Mouse (Mus musculus): ENCODE measurements at regions not wholly inside any gene's neighbourhood (a gene's known extent, or its start where the extent isn't known, plus 50 kb on each side); places are given as distances from the start of the nearest gene placed in this dataset.

GRCm38 (mm10) chr6:31640745-31641144 is 77.0 kb upstream of the Podxl start:
- H3K4me1 ChIP-seq (replicated peaks) = 0 out of 2 replicates have a peak, but pooled peaks cover 5% of the 10 kb centered on the region
- 45% methylated on average over 2 of the region's 2 CpGs for WGBS
- no peak overlapping the region for H3K27ac ChIP-seq
- H3K27me3 ChIP-seq = peaks cover 10% of the 10 kb centered on the region; the same call in 1 of the 2 replicates
- no peak overlapping the region for H3K9ac ChIP-seq (replicated peaks)
- H3K4me2 ChIP-seq (replicated peaks) = no peak overlapping the region
- H3K36me3 ChIP-seq = no peaks in the 10 kb centered on the region
- H3K9me3 ChIP-seq = no peaks in the 10 kb centered on the region
- no peak overlapping the region for H3K4me3 ChIP-seq (replicated peaks)
- no peak for ATAC-seq

- 16% methylated on average over 2 of the region's 2 CpGs for WGBS
- no peak overlapping the region for H3K27ac ChIP-seq
- 0 out of 2 replicates have a peak, but pooled peaks cover 5% of the 10 kb centered on the region for H3K4me1 ChIP-seq (replicated peaks)
- no peak overlapping the region for H3K9ac ChIP-seq (replicated peaks)
- peak; percentile 71 for ATAC-seq
- H3K27me3 ChIP-seq = peaks cover 10% of the 10 kb centered on the region; the same call in 1 of the 2 replicates
- no peak overlapping the region for H3K4me2 ChIP-seq (replicated peaks)
- no peaks in the 10 kb centered on the region for H3K36me3 ChIP-seq
- no peaks in the 10 kb centered on the region for H3K9me3 ChIP-seq
- no peak overlapping the region for H3K4me3 ChIP-seq (replicated peaks)
Measured at GRCm38 (mm10) chr6:31639460-31639859, 75.7 kb upstream of the Podxl start.

- peak overlapping the region; percentile 27 for H3K4me2 ChIP-seq (replicated peaks)
- H3K9ac ChIP-seq (replicated peaks) = no peak overlapping the region
- 30% methylated on average over 13 of the region's 13 CpGs for WGBS
- 0 out of 2 replicates have a peak, but pooled peaks cover 5% of the 10 kb centered on the region for H3K4me1 ChIP-seq (replicated peaks)
- H3K36me3 ChIP-seq = no peaks in the 10 kb centered on the region
- H3K27ac ChIP-seq = no peak overlapping the region
- peaks cover 10% of the 10 kb centered on the region; the same call in 1 of the 2 replicates for H3K27me3 ChIP-seq
- peak; percentile 21; the same call in 1 of the 2 replicates for ATAC-seq
- H3K9me3 ChIP-seq = no peaks in the 10 kb centered on the region
- no peak overlapping the region for H3K4me3 ChIP-seq (replicated peaks)
Measured at GRCm38 (mm10) chr6:31638434-31639220, 74.8 kb upstream of the Podxl start.

GRCm38 (mm10) chr6:31637371-31638052 is 73.7 kb upstream of the Podxl start:
- 0 out of 2 replicates have a peak, but pooled peaks cover 5% of the 10 kb centered on the region for H3K4me1 ChIP-seq (replicated peaks)
- no peaks in the 10 kb centered on the region for H3K9me3 ChIP-seq
- H3K4me2 ChIP-seq (replicated peaks) = 0 out of 2 replicates have a peak overlapping the region, but pooled peaks have one; percentile 27
- 0 out of 2 replicates have a peak, but pooled peaks have one; percentile 19 for ATAC-seq
- WGBS = 20% methylated on average over 16 of the region's 16 CpGs
- no peaks in the 10 kb centered on the region for H3K36me3 ChIP-seq
- no peak overlapping the region for H3K27ac ChIP-seq
- no peak overlapping the region for H3K9ac ChIP-seq (replicated peaks)
- no peak overlapping the region for H3K4me3 ChIP-seq (replicated peaks)
- H3K27me3 ChIP-seq = peaks cover 10% of the 10 kb centered on the region; the same call in 1 of the 2 replicates

- ATAC-seq = no peak
- Histone ChIP-seq H3K9ac (replicated peaks) (no peak overlapping the region), H3K27me3 (peaks cover 10% of the 10 kb centered on the region; the same call in 1 of the 2 replicates), H3K4me2 (replicated peaks) (no peak overlapping the region), H3K36me3 (no peaks in the 10 kb centered on the region), H3K4me3 (replicated peaks) (no peak overlapping the region), H3K27ac (no peak overlapping the region), H3K4me1 (replicated peaks) (0 out of 2 replicates have a peak, but pooled peaks cover 5% of the 10 kb centered on the region), H3K9me3 (no peaks in the 10 kb centered on the region)
- WGBS = 28% methylated on average over 9 of the region's 9 CpGs
Measured at GRCm38 (mm10) chr6:31636954-31637353, 73.2 kb upstream of the Podxl start.

GRCm38 (mm10) chr6:31632485-31632884 is 68.7 kb upstream of the Podxl start:
- Histone ChIP-seq H3K4me3 (replicated peaks) (no peak overlapping the region), H3K27me3 (peaks cover 8% of the 10 kb centered on the region; the same call in 1 of the 2 replicates), H3K9ac (replicated peaks) (no peak overlapping the region), H3K27ac (no peak overlapping the region), H3K36me3 (no peaks in the 10 kb centered on the region), H3K4me2 (replicated peaks) (no peak overlapping the region), H3K4me1 (replicated peaks) (0 out of 2 replicates have a peak, but pooled peaks cover 2% of the 10 kb centered on the region), H3K9me3 (no peaks in the 10 kb centered on the region)
- WGBS = 76% methylated on average over 10 of the region's 10 CpGs
- no peak for ATAC-seq

- Histone ChIP-seq H3K4me1 (replicated peaks) (no peaks in the 10 kb centered on the region), H3K36me3 (no peaks in the 10 kb centered on the region), H3K4me2 (replicated peaks) (no peak overlapping the region), H3K27ac (no peak overlapping the region), H3K4me3 (replicated peaks) (no peak overlapping the region), H3K27me3 (no peaks in the 10 kb centered on the region), H3K9ac (replicated peaks) (no peak overlapping the region), H3K9me3 (no peaks in the 10 kb centered on the region)
- ATAC-seq = no peak
- WGBS = 67% methylated on average over 4 of the region's 4 CpGs
Measured at GRCm38 (mm10) chr6:31630009-31630408, 66.2 kb upstream of the Podxl start.

GRCm38 (mm10) chr6:31627912-31628311 is 64.1 kb upstream of the Podxl start:
- Histone ChIP-seq H3K4me3 (replicated peaks) (no peak overlapping the region), H3K4me1 (replicated peaks) (no peaks in the 10 kb centered on the region), H3K27me3 (no peaks in the 10 kb centered on the region), H3K27ac (no peak overlapping the region), H3K4me2 (replicated peaks) (no peak overlapping the region), H3K36me3 (no peaks in the 10 kb centered on the region), H3K9ac (replicated peaks) (no peak overlapping the region), H3K9me3 (no peaks in the 10 kb centered on the region)
- 90% methylated on average over 3 of the region's 3 CpGs for WGBS
- ATAC-seq = no peak

- 80% methylated on average over 2 of the region's 2 CpGs for WGBS
- H3K9me3 ChIP-seq = no peaks in the 10 kb centered on the region
- H3K27me3 ChIP-seq = no peaks in the 10 kb centered on the region
- H3K4me3 ChIP-seq (replicated peaks) = no peak overlapping the region
- no peak overlapping the region for H3K9ac ChIP-seq (replicated peaks)
- no peak overlapping the region for H3K4me2 ChIP-seq (replicated peaks)
- no peak overlapping the region for H3K27ac ChIP-seq
- H3K36me3 ChIP-seq = no peaks in the 10 kb centered on the region
- ATAC-seq = no peak
- no peaks in the 10 kb centered on the region for H3K4me1 ChIP-seq (replicated peaks)
Measured at GRCm38 (mm10) chr6:31625055-31625454, 61.3 kb upstream of the Podxl start.

- ATAC-seq = no peak
- no peaks in the 10 kb centered on the region for H3K27me3 ChIP-seq
- no peaks in the 10 kb centered on the region for H3K36me3 ChIP-seq
- no peak overlapping the region for H3K4me3 ChIP-seq (replicated peaks)
- no peaks in the 10 kb centered on the region for H3K4me1 ChIP-seq (replicated peaks)
- H3K27ac ChIP-seq = no peak overlapping the region
- no peak overlapping the region for H3K9ac ChIP-seq (replicated peaks)
- no peak overlapping the region for H3K4me2 ChIP-seq (replicated peaks)
- WGBS = 83% methylated on average over 10 of the region's 10 CpGs
- no peaks in the 10 kb centered on the region for H3K9me3 ChIP-seq
Measured at GRCm38 (mm10) chr6:31624374-31624773, 60.6 kb upstream of the Podxl start.

GRCm38 (mm10) chr6:31621023-31621422 is 57.2 kb upstream of the Podxl start:
- Histone ChIP-seq H3K9me3 (no peaks in the 10 kb centered on the region), H3K4me1 (replicated peaks) (no peaks in the 10 kb centered on the region), H3K27ac (no peak overlapping the region), H3K9ac (replicated peaks) (no peak overlapping the region), H3K4me3 (replicated peaks) (no peak overlapping the region), H3K36me3 (no peaks in the 10 kb centered on the region), H3K4me2 (replicated peaks) (no peak overlapping the region), H3K27me3 (no peaks in the 10 kb centered on the region)
- ATAC-seq = no peak
- 79% methylated on average over 6 of the region's 6 CpGs for WGBS

GRCm38 (mm10) chr6:31618852-31619251 is 55.1 kb upstream of the Podxl start:
- WGBS = 76% methylated on average over 2 of the region's 2 CpGs
- ATAC-seq = no peak

More at GRCm38 (mm10) chr6:31618852-31619251, 55.1 kb upstream of the Podxl start:
- H3K36me3 ChIP-seq = no peaks in the 10 kb centered on the region
- no peaks in the 10 kb centered on the region for H3K4me1 ChIP-seq (replicated peaks)
- no peak overlapping the region for H3K27ac ChIP-seq
- no peaks in the 10 kb centered on the region for H3K9me3 ChIP-seq
- H3K9ac ChIP-seq (replicated peaks) = no peak overlapping the region
- no peak overlapping the region for H3K4me3 ChIP-seq (replicated peaks)
- no peak overlapping the region for H3K4me2 ChIP-seq (replicated peaks)
- no peaks in the 10 kb centered on the region for H3K27me3 ChIP-seq

Measured in midbrain, embryonic 13.5 days (tissue).